Mouse (Mus musculus) fat pad, adult 2 months (tissue): ENCODE results near the gene Gstp1.

ENCODE experiments used
- DNase-seq: peaks from one replicate; pipeline ENCODE4 v3.0.0-alpha.2; 2011; ENCODE audit warnings: low read depth, low spot score; ENCODE audit errors: extremely low read depth

The Gstp1 gene

GRCm38 (mm10) chr19:4003112-4003511 is 34.7 kb downstream of the Gstp1 start, which contains the start of gene Doc2g:
TSS of gene Doc2g (plus strand) at chr19:4003313.
- DNase-seq, result no peak

GRCm38 (mm10) chr19:4001752-4002151 is 36.0 kb downstream of the Gstp1 start:
- DNase-seq, result no peak

DNA sequence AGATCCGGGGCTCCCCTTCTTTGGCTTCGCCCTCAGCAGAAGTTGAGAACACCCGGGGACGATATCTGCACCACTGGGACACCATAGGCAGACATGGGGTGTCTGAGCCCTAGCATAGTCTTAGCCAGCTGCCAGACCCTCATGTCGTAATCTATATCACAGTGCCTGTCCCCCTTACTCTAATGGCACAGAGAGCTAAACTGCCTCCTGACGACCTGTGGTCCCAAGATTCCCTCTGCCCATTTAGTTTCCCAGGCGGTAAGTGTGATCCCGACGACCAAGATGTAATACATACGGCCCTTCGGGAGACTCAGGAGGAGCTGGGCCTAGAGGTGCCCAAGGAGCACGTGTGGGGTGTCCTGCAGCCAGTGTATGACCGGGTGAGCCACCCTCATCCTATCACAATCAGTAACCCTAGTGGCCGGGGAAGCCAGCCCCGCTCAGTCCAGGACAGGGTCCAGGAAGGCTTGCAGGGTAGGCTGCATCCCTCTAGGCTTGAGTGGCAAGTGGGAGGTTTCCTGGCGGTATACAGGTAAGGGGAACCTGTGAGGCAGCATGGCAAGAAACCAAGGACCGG is 36.7 kb downstream of the Gstp1 start:
- DNase-seq, result no peak

DNA sequence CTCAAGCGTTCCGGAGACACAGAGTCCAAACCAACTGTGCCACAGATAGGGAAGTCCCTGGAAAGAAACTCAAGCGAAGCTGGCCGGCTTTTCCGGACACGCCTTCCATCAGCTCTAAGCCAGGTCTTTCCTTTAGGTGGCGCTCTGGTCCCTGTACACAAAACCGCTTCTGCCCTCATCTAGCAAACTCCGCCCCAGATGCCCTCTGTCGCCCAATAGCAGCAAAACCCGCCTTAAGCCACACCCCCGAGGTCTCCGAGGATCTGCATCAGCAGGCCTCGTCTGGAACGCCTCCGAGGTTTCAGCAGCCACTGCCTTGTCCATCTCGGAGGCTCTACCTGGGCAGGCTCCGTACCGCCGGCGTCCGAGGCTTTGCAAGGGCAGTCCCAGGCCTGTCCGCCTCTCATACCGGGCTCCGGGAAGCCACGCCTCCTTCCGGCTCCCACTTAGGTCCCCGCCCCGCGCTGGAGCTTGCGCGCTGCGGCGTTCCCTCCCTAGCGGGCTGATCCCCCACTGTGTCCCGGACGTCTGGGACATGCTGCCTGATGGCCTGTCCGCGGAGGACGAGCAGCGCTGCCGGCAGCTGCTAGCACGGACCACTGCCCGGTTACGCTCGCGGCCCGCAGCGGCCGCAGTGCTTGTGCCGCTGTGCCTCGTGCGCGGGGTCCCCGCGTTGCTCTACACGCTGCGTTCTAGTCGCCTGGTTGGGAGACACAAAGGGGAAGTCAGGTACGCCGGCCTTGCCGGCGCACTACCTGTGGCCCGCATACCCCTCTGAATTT is 37.5 kb downstream of the Gstp1 start, which contains the start of the genes Nudt8 and Gm49405:
Gene Nudt8 (plus strand): TSS at position 462 of the 782 bp plus-strand sequence.
Gene Gm49405 (plus strand): TSS at position 508 of the 782 bp plus-strand sequence.
- peak; percentile 66 for DNase-seq

DNA sequence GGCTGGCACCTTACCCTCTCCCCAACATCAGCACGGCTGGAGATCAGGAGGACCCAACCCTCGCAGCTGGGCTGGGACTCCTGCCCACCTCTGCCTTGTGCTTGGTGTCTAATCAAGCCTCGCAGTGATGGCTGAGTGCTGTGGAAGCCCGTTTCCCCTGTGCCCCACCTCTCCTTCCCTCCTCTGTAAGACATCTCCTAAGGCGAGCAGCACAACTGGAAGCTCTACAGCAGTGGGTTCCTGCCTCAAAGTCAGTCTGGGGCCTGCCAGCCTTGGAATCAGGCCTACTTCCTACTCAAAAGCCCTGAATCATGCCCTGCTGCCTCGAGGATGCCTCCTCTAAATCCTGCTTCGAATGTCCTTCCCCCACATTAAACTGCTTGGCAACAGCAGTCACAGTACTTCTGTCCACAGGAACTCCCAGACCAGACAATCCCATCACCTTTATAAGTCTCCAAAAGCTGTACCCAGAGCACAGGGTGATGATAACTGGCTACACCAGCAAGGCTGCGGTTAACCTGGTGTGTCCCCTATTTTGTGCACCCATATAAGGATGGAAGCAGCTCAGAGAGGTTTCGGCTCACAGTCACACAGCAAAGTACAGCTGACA is 38.6 kb downstream of the Gstp1 start:
- DNase-seq, result no peak

GRCm38 (mm10) chr19:3998335-3998734 is 39.5 kb downstream of the Gstp1 start:
- no peak for DNase-seq

GRCm38 (mm10) chr19:3997231-3997630 is 40.6 kb downstream of the Gstp1 start:
- DNase-seq, result no peak

DNA sequence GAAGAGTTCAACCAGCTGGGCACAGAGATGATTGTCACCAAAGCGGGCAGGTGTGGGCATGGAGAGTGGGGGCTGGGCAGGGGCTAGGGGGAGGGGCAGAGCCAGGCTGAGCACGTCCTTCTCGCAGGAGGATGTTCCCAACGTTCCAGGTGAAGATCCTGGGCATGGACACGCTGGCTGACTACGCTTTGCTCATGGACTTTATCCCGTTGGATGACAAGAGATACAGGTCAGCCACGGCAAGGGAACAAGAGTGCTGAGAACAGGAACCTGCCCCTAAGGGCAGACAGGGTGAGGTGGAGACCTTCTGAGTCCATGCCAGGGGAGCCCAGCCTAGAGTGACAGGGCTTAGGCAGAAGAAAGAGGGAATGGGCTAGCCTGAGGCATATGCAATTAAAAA is 41.0 kb downstream of the Gstp1 start:
- DNase-seq, result no peak

GRCm38 (mm10) chr19:3996106-3996505 is 41.7 kb downstream of the Gstp1 start:
- DNase-seq, result no peak

- DNase-seq, result no peak
Observed at GRCm38 (mm10) chr19:3995505-3995904, 42.3 kb downstream of the Gstp1 start.

GRCm38 (mm10) chr19:3994932-3995331 is 42.9 kb downstream of the Gstp1 start:
- DNase-seq, result no peak

GRCm38 (mm10) chr19:3992416-3992815 is 45.4 kb downstream of the Gstp1 start, which contains the start of gene Tbx10:
TSS of gene Tbx10 (plus strand) at chr19:3992752.
- DNase-seq, result no peak

GRCm38 (mm10) chr19:3991966-3992365 is 45.8 kb downstream of the Gstp1 start:
- no peak for DNase-seq

DNA sequence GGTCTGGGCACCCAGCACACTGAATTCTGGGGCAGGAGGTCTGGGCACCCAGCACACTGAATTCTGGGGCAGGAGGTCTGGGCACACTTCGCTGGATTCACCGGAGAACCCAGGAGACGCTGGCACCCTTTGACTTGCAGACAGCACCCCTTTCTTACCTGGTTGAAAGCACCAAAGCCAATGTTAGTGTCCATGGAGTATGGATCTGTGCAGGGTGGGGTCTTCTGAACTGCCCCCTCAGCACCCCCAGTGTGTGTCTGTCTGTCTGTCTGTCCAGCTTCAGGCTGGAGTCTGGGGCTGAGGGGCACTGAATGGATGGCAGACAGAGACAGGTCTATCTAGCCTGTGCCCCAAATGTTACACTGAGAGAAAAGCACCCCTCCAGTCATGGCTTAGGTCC is 46.2 kb downstream of the Gstp1 start:
- no peak for DNase-seq

DNA sequence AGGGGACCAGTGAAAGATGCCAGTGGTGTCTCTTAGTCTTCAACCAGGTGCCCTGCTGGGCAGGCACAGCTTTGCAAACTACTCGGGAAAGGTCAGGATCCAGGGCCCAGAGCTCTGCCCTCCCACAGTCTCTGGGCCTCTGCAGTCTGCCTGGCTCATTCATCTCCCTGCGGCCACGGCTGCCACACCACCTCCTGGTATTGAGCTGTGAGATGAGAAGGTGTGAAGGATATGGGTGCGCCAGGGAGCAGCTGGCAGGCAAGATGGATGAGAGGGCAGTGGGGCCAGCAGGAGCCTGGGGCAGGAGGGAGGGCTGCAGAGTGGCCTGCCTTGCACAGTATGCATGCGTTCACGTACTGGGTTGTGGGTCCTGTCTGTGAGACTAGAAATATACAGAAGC is 47.0 kb downstream of the Gstp1 start:
- no peak for DNase-seq

- no peak for DNase-seq
Observed at GRCm38 (mm10) chr19:3988750-3989149, 49.0 kb downstream of the Gstp1 start.

DNA sequence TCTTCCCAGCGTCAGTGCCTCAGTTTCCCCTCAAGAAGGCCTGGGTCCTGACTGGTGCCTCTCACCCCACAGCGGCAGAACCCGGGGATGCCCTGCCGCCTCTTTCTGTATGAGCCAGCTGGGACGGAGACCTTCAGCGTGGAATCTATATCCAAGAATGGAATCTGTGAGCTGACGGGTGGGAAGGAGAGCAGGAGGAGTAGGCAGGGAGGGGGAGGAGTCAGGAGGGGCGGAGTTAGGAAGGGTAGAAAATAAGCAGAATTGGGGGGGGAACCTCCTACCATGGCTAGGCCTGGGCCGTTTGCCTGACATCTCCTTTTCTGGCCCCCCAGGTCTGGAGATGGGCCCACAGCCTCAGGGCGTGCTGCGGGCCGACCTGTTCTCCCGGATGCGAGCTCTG is 49.7 kb downstream of the Gstp1 start:
- no peak for DNase-seq

- peak; percentile 31 for DNase-seq
Observed at GRCm38 (mm10) chr19:3986334-3986733, 51.5 kb downstream of the Gstp1 start, which contains the start of gene Acy3. TSS of gene Acy3 (plus strand) at chr19:3986570.
